In the genomic region with DNA sequence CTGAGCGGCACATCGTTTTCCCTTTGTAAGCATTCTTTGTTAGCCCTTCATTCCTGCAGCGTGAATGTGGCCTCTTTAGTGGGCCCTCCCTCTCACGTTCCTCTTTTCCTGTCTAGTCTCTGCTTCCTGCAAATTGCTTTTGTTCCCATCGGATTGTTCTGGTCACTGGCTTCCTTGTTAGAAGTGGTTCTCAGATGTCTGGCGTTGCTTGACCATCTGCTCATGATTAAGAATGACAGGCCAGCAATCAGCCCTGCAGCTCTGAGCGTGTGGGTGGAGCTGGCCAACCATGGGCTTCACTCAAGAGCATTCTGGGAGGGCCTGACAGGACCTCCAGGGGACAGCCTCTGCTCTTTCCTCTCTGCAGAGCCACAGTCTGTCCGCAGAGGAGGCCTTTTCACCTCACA, we compare ENCODE assay signal across 8 mouse cellular contexts.
DNase-seq lines count a peak whose midpoint lies in the region; ATAC-seq lines count a peak whose summit lies in the region.

No protein-coding gene starts in this region.

- H3K36me3 ChIP-seq in kidney, embryonic 15.5 days: no peaks in the 10 kb centered on the region
- H3K36me3 ChIP-seq in heart, embryonic 15.5 days: no peaks in the 10 kb centered on the region
- no peaks in the 10 kb centered on the region for H3K36me3 ChIP-seq in midbrain, embryonic 14.5 days (ENCODE audit: control insufficient read depth, insufficient read depth, low read length)

- peak overlapping the region; percentile 60 for H3K27ac ChIP-seq in kidney, embryonic 15.5 days
- H3K27ac ChIP-seq in heart, embryonic 15.5 days: no peak overlapping the region
- peak overlapping the region; percentile 82 for H3K27ac ChIP-seq in midbrain, embryonic 14.5 days (replicated peaks; ENCODE audit: low read depth, low read length)

- no peak overlapping the region for H3K4me3 ChIP-seq in kidney, embryonic 15.5 days (replicated peaks)
- no peak overlapping the region for H3K4me3 ChIP-seq in heart, embryonic 15.5 days
- H3K4me3 ChIP-seq in midbrain, embryonic 14.5 days (replicated peaks; ENCODE audit: low read depth, low read length): no peak overlapping the region

- H3K9ac ChIP-seq in kidney, embryonic 15.5 days: no peak overlapping the region
- H3K9ac ChIP-seq in heart, embryonic 15.5 days: no peak overlapping the region
- no peak overlapping the region for H3K9ac ChIP-seq in midbrain, embryonic 14.5 days (replicated peaks; ENCODE audit: low read length)

- no peak for DNase-seq in kidney, postnatal 36 days
- peak; percentile 28 for DNase-seq in cerebellum, adult 9-10 months
- peak; percentile 70 for DNase-seq in midbrain, embryonic 14.5 days
- DNase-seq in right cerebral cortex, postnatal 14 days: no peak
- no peak for DNase-seq in spleen, postnatal 10 days (ENCODE audit: low spot score in 2 of 2)

- no peaks in the 10 kb centered on the region for H3K27me3 ChIP-seq in kidney, embryonic 15.5 days
- no peaks in the 10 kb centered on the region for H3K27me3 ChIP-seq in heart, embryonic 15.5 days
- H3K27me3 ChIP-seq in midbrain, embryonic 14.5 days (ENCODE audit: control insufficient read depth, insufficient read depth, low read length): no peaks in the 10 kb centered on the region

- no peaks in the 10 kb centered on the region for H3K9me3 ChIP-seq in kidney, embryonic 15.5 days (replicated peaks)
- H3K9me3 ChIP-seq in heart, embryonic 15.5 days (replicated peaks): no peaks in the 10 kb centered on the region
- no peaks in the 10 kb centered on the region for H3K9me3 ChIP-seq in midbrain, embryonic 14.5 days (ENCODE audit: control insufficient read depth, low read length)

- H3K4me2 ChIP-seq in kidney, embryonic 15.5 days: no peak overlapping the region
- H3K4me2 ChIP-seq in heart, embryonic 15.5 days: no peak overlapping the region
- no peak overlapping the region for H3K4me2 ChIP-seq in midbrain, embryonic 14.5 days (ENCODE audit: low read length)

- WGBS in kidney, embryonic 15.5 days: 4% methylated on average over 8 of the region's 8 CpGs
- WGBS in heart, embryonic 15.5 days: 11% methylated on average over 8 of the region's 8 CpGs
- WGBS in midbrain, embryonic 14.5 days: 2% methylated on average over 8 of the region's 8 CpGs

- H3K4me1 ChIP-seq in kidney, embryonic 15.5 days: peaks cover 25% of the 10 kb centered on the region
- peaks cover 15% of the 10 kb centered on the region for H3K4me1 ChIP-seq in heart, embryonic 15.5 days (replicated peaks)
- H3K4me1 ChIP-seq in midbrain, embryonic 14.5 days (ENCODE audit: control insufficient read depth, insufficient read depth, low read length): peaks cover 9% of the 10 kb centered on the region

- peak; percentile 88 for ATAC-seq in kidney, embryonic 15.5 days (replicated peaks; ENCODE audit: low FRiP score)
- ATAC-seq in heart, embryonic 15.5 days (replicated peaks; ENCODE audit: insufficient number of reproducible peaks, insufficient read depth, low FRiP score, low read depth): peak; percentile 73; the same call in 1 of the 2 replicates
- peak; percentile 66 for ATAC-seq in midbrain, embryonic 14.5 days (ENCODE audit: low FRiP score, low TSS enrichment)
- no peak for ATAC-seq in CD4-positive, CD25-positive, alpha-beta regulatory T cell, adult 4 months

Comparison
In these comparisons a context has a peak if more than half of its experiments do, and no peak if none do; other contexts are left out.
1. DNase-seq: peak in cerebellum, adult 9-10 months (single experiment) and midbrain, embryonic 14.5 days (single experiment); none in kidney, postnatal 36 days (0 of 2), right cerebral cortex, postnatal 14 days (single experiment) and spleen, postnatal 10 days (0 of 2).